24 mouse cellular contexts compared by ENCODE assay signal in the genomic region with DNA sequence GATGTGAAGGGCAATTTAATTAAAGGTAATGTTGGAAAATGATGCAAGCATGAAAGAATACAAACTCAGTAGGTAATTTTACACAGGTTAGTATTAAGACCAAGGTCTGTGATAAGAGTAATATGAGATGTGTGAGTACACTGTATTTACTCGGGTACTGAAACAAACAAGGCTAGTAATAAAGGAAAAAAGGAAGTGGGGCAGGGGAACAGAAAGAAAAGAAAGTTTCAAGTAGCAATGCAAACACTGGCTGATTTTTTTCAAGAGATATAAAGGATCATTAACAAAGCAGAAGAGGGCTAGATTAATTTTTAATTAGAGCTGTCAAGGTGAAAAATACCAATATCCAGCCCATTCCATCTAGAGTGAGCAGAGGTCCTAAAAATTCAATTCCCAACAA.
"Had no signal": no experiment of that assay in that cellular context is flagged by ENCODE, and none has a peak within 500 bp of the region (broad histone marks: within the 10 kb centered on the region; RNA-seq: fewer than 3 reads in every experiment).

No protein-coding gene starts in this region.

- H3K4me1 ChIP-seq: heart, embryonic 10.5 days; liver, embryonic 12.5 days had no signal

- H3K4me2 ChIP-seq: heart, embryonic 12.5 days; hindbrain, embryonic 13.5 days; hindbrain, embryonic 15.5 days; limb, embryonic 13.5 days; limb, embryonic 15.5 days; liver, embryonic 12.5 days had no signal

- H3K9me3 ChIP-seq: heart, embryonic 10.5 days; heart, embryonic 12.5 days; hindbrain, embryonic 10.5 days; hindbrain, embryonic 13.5 days; hindbrain, embryonic 15.5 days; limb, embryonic 13.5 days; limb, embryonic 15.5 days; liver, embryonic 12.5 days had no signal

- DNase-seq: gastrocnemius, postnatal 14 days; gastrocnemius, postnatal 36 days; heart, adult 11 months; heart, postnatal 10 days; heart, postnatal 4 days; kidney, adult 11 months; kidney, adult 2 months; kidney, postnatal 14 days; kidney, postnatal 36 days; layer of hippocampus, adult 9-11 months; layer of hippocampus, postnatal 36 days; left cerebral cortex, postnatal 4 days had no signal

- H3K9ac ChIP-seq: heart, embryonic 12.5 days; hindbrain, embryonic 13.5 days; hindbrain, embryonic 15.5 days; limb, embryonic 13.5 days; limb, embryonic 15.5 days; liver, embryonic 12.5 days; liver, embryonic 14.5 days had no signal

- H3K4me3 ChIP-seq: heart, embryonic 10.5 days; heart, embryonic 12.5 days; hindbrain, embryonic 10.5 days; hindbrain, embryonic 13.5 days; hindbrain, embryonic 15.5 days; limb, embryonic 13.5 days; limb, embryonic 15.5 days; liver, embryonic 12.5 days had no signal

- H3K27ac ChIP-seq: heart, embryonic 10.5 days; hindbrain, embryonic 10.5 days; hindbrain, embryonic 13.5 days; hindbrain, embryonic 15.5 days; hindbrain, postnatal 0 days; kidney, postnatal 0 days; limb, embryonic 13.5 days; limb, embryonic 15.5 days; liver, embryonic 12.5 days; liver, embryonic 14.5 days had no signal

- ATAC-seq: hindbrain, postnatal 0 days; intestine, embryonic 16.5 days; liver, embryonic 12.5 days had no signal

- H3K36me3 ChIP-seq: heart, embryonic 10.5 days; heart, embryonic 12.5 days; hindbrain, embryonic 13.5 days; hindbrain, embryonic 15.5 days; limb, embryonic 13.5 days; limb, embryonic 15.5 days; liver, embryonic 12.5 days had no signal

- H3K27me3 ChIP-seq: heart, embryonic 12.5 days; hindbrain, embryonic 13.5 days; hindbrain, embryonic 15.5 days; limb, embryonic 13.5 days; limb, embryonic 15.5 days; liver, embryonic 12.5 days had no signal
